Mouse (Mus musculus): ENCODE measurements around the gene Hpn.

Hpn gene

GRCm38 (mm10) chr7:31052251-31052635, 62.8 kb downstream of the Hpn start:
- Histone ChIP-seq H3K27me3 (ENCODE audit: insufficient read depth, low read length) (peaks cover 84% of the 10 kb centered on the region), H3K4me3 (replicated peaks; ENCODE audit: low read length) (peak overlapping the region; percentile 69), H3K9me3 (ENCODE audit: low read length) (no peaks in the 10 kb centered on the region), H3K36me3 (ENCODE audit: insufficient read depth, low read length) (no peaks in the 10 kb centered on the region), H3K4me1 (replicated peaks; ENCODE audit: low read depth, low read length) (peaks cover 62% of the 10 kb centered on the region)
- TF ChIP-seq NANOG (IDR thresholded peaks at IDR 0.05; ENCODE audit: borderline replicate concordance, low read length) (no peak), POU5F1 (IDR thresholded peaks at IDR 0.05; ENCODE audit: borderline replicate concordance, low read length) (no peak), CTCF (conservative IDR thresholded peaks at IDR 0.05; ENCODE audit: low read length) (no peak)

DNA sequence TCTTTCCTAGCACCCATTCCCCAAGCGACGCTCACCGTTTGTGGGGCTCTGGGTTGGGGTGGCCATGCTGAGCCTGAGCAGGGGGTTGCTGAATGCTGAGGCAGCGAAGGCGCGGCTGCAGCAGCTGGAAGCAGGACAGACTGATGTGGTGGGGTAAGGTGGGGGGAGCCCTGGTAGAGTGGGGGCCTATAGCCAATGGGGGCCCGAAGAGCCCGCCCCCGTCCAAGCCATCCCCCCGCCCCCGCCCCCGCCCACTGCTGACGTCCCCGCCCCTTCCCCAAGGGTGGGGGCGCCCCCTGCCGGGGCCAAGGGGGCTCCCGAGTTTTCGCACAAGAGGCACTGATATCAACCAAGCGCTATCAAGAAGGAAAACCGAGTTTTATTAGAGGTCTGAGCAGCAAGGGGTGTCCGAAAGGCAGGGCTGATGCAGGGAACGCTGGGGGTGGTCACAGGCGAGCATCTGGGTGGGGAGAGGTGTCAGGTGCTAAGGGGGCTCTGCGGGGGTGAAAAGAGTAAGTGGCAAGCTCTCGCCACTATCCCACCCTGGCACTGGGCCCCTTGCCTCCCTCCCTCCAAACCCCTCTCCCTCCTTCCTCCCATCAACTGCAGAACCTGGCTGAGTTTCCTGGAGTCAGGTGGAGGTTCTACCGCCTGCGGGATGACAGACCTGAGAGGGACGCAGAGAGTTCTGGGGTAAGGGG, 63.6 kb downstream of the Hpn start, which contains the start of gene Fxyd7:
Gene Fxyd7 (minus strand): TSS at position 147 of the 701 bp plus-strand sequence.
- peak within 1 kb of the TSS; percentile 69 for H3K4me3 ChIP-seq (replicated peaks; ENCODE audit: low read length)
- no peaks in the 10 kb centered on the region for H3K9me3 ChIP-seq (ENCODE audit: low read length)
- TF ChIP-seq NANOG (IDR thresholded peaks at IDR 0.05; ENCODE audit: borderline replicate concordance, low read length) (no peak), CTCF (conservative IDR thresholded peaks at IDR 0.05; ENCODE audit: low read length) (no peak; the same call in 1 of the 2 replicates), POU5F1 (IDR thresholded peaks at IDR 0.05; ENCODE audit: borderline replicate concordance, low read length) (no peak)
- H3K36me3 ChIP-seq (ENCODE audit: insufficient read depth, low read length) = no peaks in the 10 kb centered on the region
- peaks cover 62% of the 10 kb centered on the region for H3K4me1 ChIP-seq (replicated peaks; ENCODE audit: low read depth, low read length)
- H3K27me3 ChIP-seq (ENCODE audit: insufficient read depth, low read length) = peaks cover 89% of the 10 kb centered on the region

GRCm38 (mm10) chr7:31050921-31051320, 64.2 kb downstream of the Hpn start:
- peaks cover 62% of the 10 kb centered on the region for H3K4me1 ChIP-seq (replicated peaks; ENCODE audit: low read depth, low read length)
- peak overlapping the region; percentile 57 for H3K4me3 ChIP-seq (replicated peaks; ENCODE audit: low read length)
- TF ChIP-seq POU5F1 (IDR thresholded peaks at IDR 0.05; ENCODE audit: borderline replicate concordance, low read length) (no peak), NANOG (IDR thresholded peaks at IDR 0.05; ENCODE audit: borderline replicate concordance, low read length) (no peak), CTCF (conservative IDR thresholded peaks at IDR 0.05; ENCODE audit: low read length) (no peak)

GRCm38 (mm10) chr7:31050487-31050886, 64.6 kb downstream of the Hpn start:
- Histone ChIP-seq H3K4me1 (replicated peaks; ENCODE audit: low read depth, low read length) (peaks cover 61% of the 10 kb centered on the region), H3K36me3 (ENCODE audit: insufficient read depth, low read length) (no peaks in the 10 kb centered on the region), H3K9me3 (ENCODE audit: low read length) (no peaks in the 10 kb centered on the region), H3K4me3 (replicated peaks; ENCODE audit: low read length) (peak overlapping the region; percentile 57; the same call in 1 of the 2 replicates), H3K27me3 (ENCODE audit: insufficient read depth, low read length) (peaks cover 95% of the 10 kb centered on the region)
- no peak for TF ChIP-seq POU5F1 (IDR thresholded peaks at IDR 0.05; ENCODE audit: borderline replicate concordance, low read length)
- TF ChIP-seq CTCF (conservative IDR thresholded peaks at IDR 0.05; ENCODE audit: low read length) = no peak
- TF ChIP-seq NANOG (IDR thresholded peaks at IDR 0.05; ENCODE audit: borderline replicate concordance, low read length) = no peak

More at GRCm38 (mm10) chr7:31050921-31051320, 64.2 kb downstream of the Hpn start:
- Histone ChIP-seq H3K36me3 (ENCODE audit: insufficient read depth, low read length) (no peaks in the 10 kb centered on the region), H3K9me3 (ENCODE audit: low read length) (no peaks in the 10 kb centered on the region), H3K27me3 (ENCODE audit: insufficient read depth, low read length) (peaks cover 94% of the 10 kb centered on the region)

GRCm38 (mm10) chr7:31049846-31050281, 65.2 kb downstream of the Hpn start:
- TF ChIP-seq CTCF (conservative IDR thresholded peaks at IDR 0.05; ENCODE audit: low read length) = no peak
- no peak for TF ChIP-seq POU5F1 (IDR thresholded peaks at IDR 0.05; ENCODE audit: borderline replicate concordance, low read length)
- no peak for TF ChIP-seq NANOG (IDR thresholded peaks at IDR 0.05; ENCODE audit: borderline replicate concordance, low read length)
- Histone ChIP-seq H3K9me3 (ENCODE audit: low read length) (no peaks in the 10 kb centered on the region), H3K4me1 (replicated peaks; ENCODE audit: low read depth, low read length) (peaks cover 55% of the 10 kb centered on the region)

GRCm38 (mm10) chr7:31049135-31049845, 65.8 kb downstream of the Hpn start:
- Histone ChIP-seq H3K4me1 (replicated peaks; ENCODE audit: low read depth, low read length) (peaks cover 49% of the 10 kb centered on the region), H3K36me3 (ENCODE audit: insufficient read depth, low read length) (no peaks in the 10 kb centered on the region), H3K27me3 (ENCODE audit: insufficient read depth, low read length) (peaks cover 95% of the 10 kb centered on the region), H3K4me3 (replicated peaks; ENCODE audit: low read length) (peak overlapping the region; percentile 41; the same call in 1 of the 2 replicates), H3K9me3 (ENCODE audit: low read length) (no peaks in the 10 kb centered on the region)
- TF ChIP-seq POU5F1 (IDR thresholded peaks at IDR 0.05; ENCODE audit: borderline replicate concordance, low read length) (no peak), CTCF (conservative IDR thresholded peaks at IDR 0.05; ENCODE audit: low read length) (no peak), NANOG (IDR thresholded peaks at IDR 0.05; ENCODE audit: borderline replicate concordance, low read length) (no peak)

More at GRCm38 (mm10) chr7:31049846-31050281, 65.2 kb downstream of the Hpn start:
- Histone ChIP-seq H3K27me3 (ENCODE audit: insufficient read depth, low read length) (peaks cover 95% of the 10 kb centered on the region), H3K36me3 (ENCODE audit: insufficient read depth, low read length) (no peaks in the 10 kb centered on the region), H3K4me3 (replicated peaks; ENCODE audit: low read length) (peak overlapping the region; percentile 41; the same call in 1 of the 2 replicates)
